Mouse (Mus musculus): ENCODE results near the gene Camk2b.

Camk2b gene

DNA sequence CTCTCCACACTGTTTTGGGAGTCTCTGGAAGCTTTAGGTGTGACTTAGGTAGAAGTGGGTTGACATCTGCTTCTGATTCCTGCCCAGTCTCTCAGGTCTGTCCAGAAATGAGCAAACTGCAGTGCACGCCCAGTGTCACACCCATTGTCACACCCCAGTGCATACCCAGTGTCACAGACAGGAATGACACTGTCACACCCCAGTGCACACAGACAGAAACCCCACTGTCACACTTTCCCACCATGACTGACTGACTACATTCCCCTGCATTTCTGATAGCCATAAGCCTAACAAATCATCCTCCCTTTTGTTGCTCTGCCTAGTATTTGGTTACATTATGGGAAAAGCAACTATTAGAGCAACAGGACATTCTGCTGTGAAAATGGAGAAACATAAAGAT, 135.6 kb downstream of the Camk2b start:
- no peak for DNase-seq

DNA sequence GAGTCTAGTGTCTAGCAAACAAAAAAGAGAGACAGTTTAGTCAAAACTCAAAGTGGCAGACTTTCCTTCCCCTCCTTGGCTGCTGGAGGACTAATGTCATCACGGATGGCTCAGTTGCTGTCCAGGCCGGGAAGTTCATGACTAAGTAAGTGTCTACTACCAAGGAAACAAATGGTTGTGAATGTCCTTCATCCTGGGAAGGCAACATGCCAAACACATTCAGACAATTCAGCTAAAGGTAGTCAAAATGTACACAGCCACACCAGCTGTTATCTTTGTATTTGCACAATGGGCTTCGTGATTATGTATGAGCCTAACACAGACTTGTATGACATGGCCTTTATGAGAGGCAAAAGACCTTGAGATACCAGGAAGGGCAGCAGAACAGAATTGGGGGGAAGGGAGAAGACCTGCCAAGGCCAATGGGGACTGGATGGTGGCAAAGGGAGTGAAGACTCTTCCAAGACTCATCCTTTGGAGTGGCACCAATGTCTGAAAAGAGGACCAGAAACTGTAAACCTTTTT, 139.4 kb downstream of the Camk2b start:
- no peak for DNase-seq

DNA sequence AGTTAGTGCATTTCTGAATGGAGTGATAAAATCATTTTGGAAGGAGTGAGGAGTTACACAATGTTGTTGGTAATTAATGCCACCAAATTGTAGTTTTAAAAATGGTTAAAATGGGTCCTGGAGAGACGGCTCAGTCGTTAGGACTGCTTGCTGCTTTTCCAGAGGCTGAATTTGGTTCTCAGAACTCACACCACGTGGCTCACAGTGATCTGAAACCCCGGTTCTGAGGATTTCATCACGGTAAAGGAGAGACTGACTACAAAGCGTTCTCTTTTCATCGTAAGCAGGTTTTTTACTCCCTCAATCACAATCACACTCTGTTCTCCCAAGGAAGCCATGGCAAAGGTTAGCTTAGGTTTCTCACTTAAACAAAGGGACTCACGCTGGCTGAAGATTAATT, 141.5 kb downstream of the Camk2b start:
- no peak for DNase-seq

DNA sequence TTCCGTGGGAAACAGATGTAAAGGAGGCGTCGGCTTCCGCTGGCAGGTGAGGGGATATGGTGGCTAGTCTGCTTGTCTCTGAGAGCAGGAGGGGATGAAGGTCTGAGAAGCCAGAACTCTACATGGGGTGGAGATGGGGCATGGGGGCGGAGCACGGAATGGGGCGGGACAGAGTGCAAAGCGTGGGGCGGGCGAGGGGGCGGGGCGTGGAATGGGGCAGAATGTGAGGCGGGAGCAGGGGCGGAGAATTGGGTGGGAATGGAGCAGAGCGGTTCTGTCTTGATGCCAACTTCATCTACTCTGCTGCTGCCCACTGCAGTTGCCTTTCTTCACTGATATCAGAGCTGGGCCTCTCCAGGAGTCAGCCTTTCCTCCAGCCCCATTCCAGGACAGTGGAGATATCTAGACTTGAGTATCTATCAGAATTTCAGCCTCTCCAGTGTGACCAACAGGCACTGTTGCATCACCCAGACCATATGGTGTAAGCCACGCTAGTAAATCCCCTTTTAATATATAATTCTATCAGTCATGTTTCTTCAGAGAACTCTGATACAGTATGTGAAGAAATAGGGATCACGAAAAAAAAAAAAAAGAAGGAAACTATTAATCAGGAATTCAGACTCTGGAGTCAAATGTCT, 145.7 kb downstream of the Camk2b start:
- DNase-seq = no peak

All from lung, adult 18-20 months (tissue).